9 mouse cellular contexts compared by ENCODE assay signal in the genomic region with DNA sequence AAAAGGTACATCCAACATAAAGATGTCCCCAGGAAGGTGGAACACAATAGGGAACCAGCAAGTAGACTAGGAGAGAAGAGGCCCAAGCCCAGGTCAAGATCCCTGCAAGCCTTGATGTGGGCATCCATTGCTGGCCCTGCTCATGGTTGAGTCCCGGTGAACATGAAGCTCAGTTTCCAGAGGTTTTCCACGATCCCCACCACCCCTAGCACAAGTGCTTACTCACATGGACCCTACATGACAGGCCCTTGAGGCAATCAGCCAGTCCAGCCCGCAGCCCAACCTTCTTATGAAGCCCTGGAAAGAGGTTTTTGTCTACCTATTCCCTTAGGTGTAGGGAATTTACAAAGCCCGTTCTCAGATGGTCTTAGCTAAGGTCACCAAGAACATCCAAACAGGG. TPM values are rescaled to one million over a fixed set of nuclear protein-coding genes. Genes with fewer than 3 reads are reported as not detected.
A peak's percentile ranks its signal among the peaks of the same experiment; 100 is the strongest.
DNase-seq lines count a peak whose midpoint lies in the region; ATAC-seq and TF ChIP-seq lines count a peak whose summit lies in the region.
"Had no signal": no experiment of that assay in that cellular context is flagged by ENCODE, and none has a peak within 500 bp of the region (broad histone marks: within the 10 kb centered on the region; RNA-seq: fewer than 3 reads in every experiment).

No protein-coding gene starts in this region.

- peak overlapping the region; percentile 88 for H3K4me3 ChIP-seq in gastrocnemius, adult 2 months
- peak overlapping the region; percentile 79 for H3K4me3 ChIP-seq in E14TG2a.4 (replicated peaks; ENCODE audit: low read length)
- H3K4me3 ChIP-seq in forebrain, embryonic 16.5 days (replicated peaks; ENCODE audit: low read length) = peak overlapping the region; percentile 47
- H3K4me3 ChIP-seq in limb, embryonic 15.5 days = peak overlapping the region; percentile 25; the same call in 1 of the 2 replicates

- DNase-seq in gastrocnemius, adult 2 months = peak; percentile 38
- DNase-seq in gastrocnemius, adult 18-20 months (ENCODE audit: low spot score) = no peak
- DNase-seq in urinary bladder, postnatal 36 days (ENCODE audit: low spot score in 2 of 2) = no peak
- no peak for DNase-seq in kidney, postnatal 4 days

- TF ChIP-seq CTCF in gastrocnemius, adult 2 months (IDR thresholded peaks at IDR 0.05) = no peak
- TF ChIP-seq CTCF in E14TG2a.4 (conservative IDR thresholded peaks at IDR 0.05; ENCODE audit: low read length) = no peak

- H3K27me3 ChIP-seq in E14TG2a.4 (ENCODE audit: insufficient read depth, low read length) = peaks cover 60% of the 10 kb centered on the region
- no peaks in the 10 kb centered on the region for H3K27me3 ChIP-seq in forebrain, embryonic 16.5 days (replicated peaks; ENCODE audit: control insufficient read depth, insufficient read depth, low read length)
- peaks cover 62% of the 10 kb centered on the region for H3K27me3 ChIP-seq in limb, embryonic 15.5 days

- H3K4me1 ChIP-seq in E14TG2a.4 (replicated peaks; ENCODE audit: low read depth, low read length) = peaks cover 25% of the 10 kb centered on the region
- H3K4me1 ChIP-seq in forebrain, embryonic 16.5 days (replicated peaks; ENCODE audit: control insufficient read depth, insufficient read depth, low read length) = peaks cover 46% of the 10 kb centered on the region
- H3K4me1 ChIP-seq in limb, embryonic 15.5 days = peaks cover 9% of the 10 kb centered on the region; the same call in 1 of the 2 replicates

- H3K36me3 ChIP-seq in E14TG2a.4 (ENCODE audit: insufficient read depth, low read length) = no peaks in the 10 kb centered on the region
- H3K36me3 ChIP-seq in forebrain, embryonic 16.5 days (ENCODE audit: control insufficient read depth, insufficient read depth) = no peaks in the 10 kb centered on the region
- no peaks in the 10 kb centered on the region for H3K36me3 ChIP-seq in limb, embryonic 15.5 days

- intact Hi-C loops in gastrocnemius, adult 2 months (cut with DNase I) = no loop called here

- 79% methylated on average over 4 of the region's 4 CpGs for WGBS in forebrain, embryonic 16.5 days
- 76% methylated on average over 4 of the region's 4 CpGs for WGBS in limb, embryonic 15.5 days

- ATAC-seq in forebrain, embryonic 16.5 days = no peak
- no peak for ATAC-seq in limb, embryonic 15.5 days (ENCODE audit: insufficient number of reproducible peaks, low FRiP score, low TSS enrichment, low read depth)
- ATAC-seq in CD4-positive, CD25-positive, alpha-beta regulatory T cell, adult 4 months = no peak

- no peaks in the 10 kb centered on the region for H3K9me3 ChIP-seq in E14TG2a.4 (ENCODE audit: low read length)
- H3K9me3 ChIP-seq in forebrain, embryonic 16.5 days (ENCODE audit: control insufficient read depth, low read length) = no peaks in the 10 kb centered on the region
- H3K9me3 ChIP-seq in limb, embryonic 15.5 days = no peaks in the 10 kb centered on the region

- H3K27ac ChIP-seq in gastrocnemius, adult 2 months = peak overlapping the region; percentile 99
- peak overlapping the region; percentile 79 for H3K27ac ChIP-seq in forebrain, embryonic 16.5 days (ENCODE audit: low read length)
- no peak overlapping the region for H3K27ac ChIP-seq in limb, embryonic 15.5 days

- H3K9ac ChIP-seq in forebrain, embryonic 16.5 days (replicated peaks; ENCODE audit: low read depth, low read length) = peak overlapping the region; percentile 76
- no peak overlapping the region for H3K9ac ChIP-seq in limb, embryonic 15.5 days

- H3K4me2 ChIP-seq in forebrain, embryonic 16.5 days (ENCODE audit: low read length) = peak overlapping the region; percentile 66
- H3K4me2 ChIP-seq in limb, embryonic 15.5 days = no peak overlapping the region; the same call in 1 of the 2 replicates

RNA-seq across cellular contexts. Expression of a gene that starts 0.4 kb away (rescaled TPM):
- total RNA-seq in gastrocnemius, adult 2 months (2021) = 1,000 to 10,000 TPM; 2,005 to 2,177 TPM
- 1,000 to 10,000 TPM; 2,039 to 2,096 TPM for total RNA-seq in gastrocnemius, adult 18-20 months (2021)
- 5.7 and 6.0 TPM in 2 replicates for polyA plus RNA-seq in forebrain, embryonic 16.5 days (2015; fragmentation: Nextera tagmentation; extraction: Ambion mirVana)
- polyA plus RNA-seq in limb, embryonic 15.5 days (2015; fragmentation: Nextera tagmentation; extraction: Ambion mirVana) = not detected in 2 replicates
- not detected for polyA plus RNA-seq in CD4-positive, CD25-positive, alpha-beta regulatory T cell, adult 4 months (2017; shearing (Covaris generic))
- polyA plus RNA-seq: liver, adult 2 months had no signal

RNA-seq across cellular contexts. Expression of a gene that starts 22.1 kb away (rescaled TPM):
- not detected for total RNA-seq in gastrocnemius, adult 2 months (2021)
- under 1 TPM in 1 of 2 experiments, not detected in 1; 0.18 TPM for total RNA-seq in gastrocnemius, adult 18-20 months (2021)
- polyA plus RNA-seq in forebrain, embryonic 16.5 days (2015; fragmentation: Nextera tagmentation; extraction: Ambion mirVana) = 45.5 and 54.9 TPM in 2 replicates
- polyA plus RNA-seq in limb, embryonic 15.5 days (2015; fragmentation: Nextera tagmentation; extraction: Ambion mirVana) = 0.15 TPM in 1 of 2 replicates, not detected in the other
- polyA plus RNA-seq in CD4-positive, CD25-positive, alpha-beta regulatory T cell, adult 4 months (2017; shearing (Covaris generic)) = not detected
- total RNA-seq: liver, adult 2 months had no signal
- polyA plus RNA-seq: liver, adult 2 months had no signal

RNA-seq across cellular contexts. Expression of a gene that starts 29.9 kb away (rescaled TPM):
- 10 to 100 TPM; 39.1 to 46.2 TPM for total RNA-seq in gastrocnemius, adult 2 months (2021)
- 10 to 100 TPM; 41.7 to 44.5 TPM for total RNA-seq in gastrocnemius, adult 18-20 months (2021)
- 433 and 453 TPM in 2 replicates for polyA plus RNA-seq in forebrain, embryonic 16.5 days (2015; fragmentation: Nextera tagmentation; extraction: Ambion mirVana)
- 230 and 254 TPM in 2 replicates for polyA plus RNA-seq in limb, embryonic 15.5 days (2015; fragmentation: Nextera tagmentation; extraction: Ambion mirVana)
- polyA plus RNA-seq in CD4-positive, CD25-positive, alpha-beta regulatory T cell, adult 4 months (2017; shearing (Covaris generic)) = 100 to 1,000 TPM; 138 to 145 TPM

RNA-seq across cellular contexts. Expression of a gene that starts 45.4 kb away (rescaled TPM):
- not detected for total RNA-seq in gastrocnemius, adult 2 months (2021)
- total RNA-seq in gastrocnemius, adult 18-20 months (2021) = not detected
- not detected in 2 replicates for polyA plus RNA-seq in forebrain, embryonic 16.5 days (2015; fragmentation: Nextera tagmentation; extraction: Ambion mirVana)
- polyA plus RNA-seq in limb, embryonic 15.5 days (2015; fragmentation: Nextera tagmentation; extraction: Ambion mirVana) = 2.1 and 2.2 TPM in 2 replicates
- under 1 TPM in 1 of 2 experiments, not detected in 1; 0.08 TPM for polyA plus RNA-seq in CD4-positive, CD25-positive, alpha-beta regulatory T cell, adult 4 months (2017; shearing (Covaris generic))

RNA-seq across cellular contexts. Expression of a gene that starts 55.8 kb away (rescaled TPM):
- under 1 TPM; 0.17 to 0.28 TPM for total RNA-seq in gastrocnemius, adult 2 months (2021)
- total RNA-seq in gastrocnemius, adult 18-20 months (2021) = under 1 TPM; 0.19 to 0.21 TPM
- polyA plus RNA-seq in forebrain, embryonic 16.5 days (2015; fragmentation: Nextera tagmentation; extraction: Ambion mirVana) = 0.08 and 0.09 TPM in 2 replicates
- polyA plus RNA-seq in limb, embryonic 15.5 days (2015; fragmentation: Nextera tagmentation; extraction: Ambion mirVana) = 0.26 and 0.41 TPM in 2 replicates
- polyA plus RNA-seq in CD4-positive, CD25-positive, alpha-beta regulatory T cell, adult 4 months (2017; shearing (Covaris generic)) = under 1 TPM; 0.42 to 0.70 TPM

Comparison
In these comparisons a context has a peak if more than half of its experiments do, and no peak if none do; other contexts are left out.
1. H3K4me3 ChIP-seq: peak in every context shown above with its lines; median percentile 88 in gastrocnemius, adult 2 months; 79 in E14TG2a.4; 47 in forebrain, embryonic 16.5 days; 25 in limb, embryonic 15.5 days.
2. RNA of a gene that starts 22.1 kb away (polyA plus RNA-seq): 45.5 to 54.9 TPM in forebrain, embryonic 16.5 days; 0.15 TPM in limb, embryonic 15.5 days and not detected in CD4-positive, CD25-positive, alpha-beta regulatory T cell, adult 4 months; every median in the first group is over 10 times any median in the second.